Mouse (Mus musculus) CH12.LX (cell line): ENCODE measurements around the gene Vps37c.

Experiments used
- CHD2 ChIP-seq: IDR thresholded peaks from 2 replicates; pipeline ENCODE4 v1.6.1; 2011; ENCODE audit warnings: low read length, improper control_type of control experiment
- CTCF ChIP-seq, 2 experiments: IDR thresholded peaks in 1 of 2; conservative IDR thresholded peaks in 1 of 2; 2 replicates each; pipeline ENCODE4 v1.5.1; 2011 to 2012; ENCODE audit warnings: low read depth in 2 of 2, low read length in 2 of 2, improper control_type of control experiment in 1 of 2, inconsistent platforms in 1 of 2, mild to moderate bottlenecking in 1 of 2, moderate library complexity in 1 of 2
- ELF1 ChIP-seq: IDR thresholded peaks from 2 replicates; pipeline ENCODE4 v1.6.1; 2014; ENCODE audit warnings: low read depth, mild to moderate bottlenecking, inconsistent platforms, low read length, improper control_type of control experiment
- EP300 ChIP-seq: IDR thresholded peaks from 2 replicates; pipeline ENCODE4 v1.6.1; 2011; ENCODE audit warnings: low read length, improper control_type of control experiment
- IRF4 ChIP-seq: IDR thresholded peaks from 2 replicates; pipeline ENCODE4 v1.6.1; 2014; ENCODE audit warnings: low read depth, mild to moderate bottlenecking, inconsistent platforms, low read length, improper control_type of control experiment
- JUND ChIP-seq: conservative IDR thresholded peaks from 2 replicates; pipeline ENCODE4 v1.6.1; 2011; ENCODE audit warnings: low read depth, low read length, improper control_type of control experiment
- KAT2A ChIP-seq: IDR thresholded peaks from 2 replicates; pipeline ENCODE4 v1.6.1; 2012; ENCODE audit warnings: low read length, improper control_type of control experiment, inconsistent platforms; ENCODE audit not compliant: insufficient replicate concordance
- POLR2A ChIP-seq: IDR thresholded peaks from 2 replicates; pipeline ENCODE4 v1.6.1; 2011; ENCODE audit warnings: low read depth, mild to moderate bottlenecking, improper control_type of control experiment, low read length
- USF1 ChIP-seq: IDR thresholded peaks from 2 replicates; pipeline ENCODE4 v1.6.1; 2014; ENCODE audit warnings: low read depth, mild to moderate bottlenecking, inconsistent platforms, low read length, improper control_type of control experiment
- ZC3H11A ChIP-seq: IDR thresholded peaks from 2 replicates; pipeline ENCODE4 v1.6.1; 2012; ENCODE audit warnings: low read depth, mild to moderate bottlenecking, inconsistent platforms, low read length, improper control_type of control experiment

- TF ChIP-seq IRF4 (no peak), USF1 (no peak), ZC3H11A (no peak), CTCF (conservative IDR thresholded peaks at IDR 0.05 in 1 of 2, IDR thresholded peaks at IDR 0.05 in 1 of 2; ENCODE audit: low read depth in 2 of 2, low read length in 2 of 2) (no peak), JUND (no peak), CHD2 (no peak), POLR2A (no peak), KAT2A (no peak), EP300 (no peak), ELF1 (no peak)
Observed at GRCm38 (mm10) chr19:10758708-10759107, 70.2 kb downstream of the Vps37c start.
